Mouse (Mus musculus) pancreas, adult 10 weeks (tissue): ENCODE data around the gene Slc43a3. TPM values are rescaled to one million over a fixed set of nuclear protein-coding genes. Genes with fewer than 3 reads are reported as not detected.

ENCODE experiments used
- polyA plus RNA-seq: library from polyadenylated mRNA; stranded (reverse); fragments of 350-450 nt; fragmentation: Illumina TruSeq; extraction: RNeasy Lipid Tissue Mini Kit (QIAGEN cat#74804); gene quantifications from one replicate; pipeline ENCODE4 v1.2.3, GENCODE M21; 2015; ENCODE audit warnings: low read depth, low replicate concordance; ENCODE audit not compliant: insufficient read depth

Slc43a3 gene
- 43.6 TPM for polyA plus RNA-seq

GRCm38 (mm10) chr2:84936474-84937429 is at the start of gene Slc43a3:
TSS of gene Slc43a3 (plus strand) at chr2:84936579.

GRCm38 (mm10) chr2:84980188-84980587 is 43.8 kb downstream of the Slc43a3 start, which contains the start of gene Prg2:
TSS of gene Prg2 (plus strand) at chr2:84980461.

GRCm38 (mm10) chr2:84987930-84988329 is 51.6 kb downstream of the Slc43a3 start, which contains the start of gene Prg3:
TSS of gene Prg3 (plus strand) at chr2:84988215.

Other genes with a start within 250 kb of the Slc43a3 start
- gene Zdhhc5, start 221.4 kb upstream of the Slc43a3 start, polyA plus RNA-seq: 6.6 TPM
- gene Clp1, start 209.2 kb upstream of the Slc43a3 start, polyA plus RNA-seq: 3.8 TPM
- 2.0 TPM for gene Ypel4, start 202.5 kb upstream of the Slc43a3 start, polyA plus RNA-seq
- gene Gm19426, start 192.9 kb upstream of the Slc43a3 start, polyA plus RNA-seq: not detected
- gene Serping1, start 161.1 kb upstream of the Slc43a3 start, polyA plus RNA-seq: 120 TPM
- gene Ube2l6, start 137.8 kb upstream of the Slc43a3 start, polyA plus RNA-seq: 13.6 TPM
- not detected for gene Smtnl1, start 113.9 kb upstream of the Slc43a3 start, polyA plus RNA-seq
- gene Timm10, start 109.6 kb upstream of the Slc43a3 start, polyA plus RNA-seq: 9.3 TPM
- 2.1 TPM for gene Slc43a1, start 97.7 kb upstream of the Slc43a3 start, polyA plus RNA-seq
- 1.6 TPM for gene Rtn4rl2, start 49.9 kb upstream of the Slc43a3 start, polyA plus RNA-seq
- gene Prg2, start 43.9 kb downstream of the Slc43a3 start, polyA plus RNA-seq: not detected
- not detected for gene Prg3, start 51.6 kb downstream of the Slc43a3 start, polyA plus RNA-seq
- 24.0 TPM for gene Ssrp1, start 100.7 kb downstream of the Slc43a3 start, polyA plus RNA-seq
- gene P2rx3, start 100.9 kb downstream of the Slc43a3 start, polyA plus RNA-seq: 2.8 TPM
- 22.3 TPM for gene Tnks1bp1, start 111.4 kb downstream of the Slc43a3 start, polyA plus RNA-seq
- gene Aplnr, start 199.6 kb downstream of the Slc43a3 start, polyA plus RNA-seq: 3.7 TPM